Mouse (Mus musculus) bone marrow macrophage, adult 2 months (primary cell): ENCODE data around the gene Ccnb1.

Experiments used
- CTCF ChIP-seq: IDR thresholded peaks from 2 replicates; pipeline ENCODE4 v1.5.1; 2012; ENCODE audit warnings: low read depth, mild to moderate bottlenecking, low read length, moderate library complexity
- POLR2A ChIP-seq: IDR thresholded peaks from 2 replicates; pipeline ENCODE4 v1.6.1; 2012; ENCODE audit warnings: mild to moderate bottlenecking, low read depth, low read length, borderline replicate concordance

- TF ChIP-seq POLR2A (no peak), CTCF (no peak)
Observed at GRCm38 (mm10) chr13:100824916-100825315, 38.5 kb upstream of the Ccnb1 start.
